Mouse (Mus musculus) liver, embryonic 15.5 days (tissue): ENCODE data around the gene Pnn. TPM values are rescaled to one million over a fixed set of nuclear protein-coding genes. Genes with fewer than 3 reads are reported as not detected.
"Not testable (repeated sequence)": the region's sequence is repeated elsewhere in the genome, so short reads cannot be mapped to it uniquely, and the experiment has no call there.

ENCODE experiments used
- ATAC-seq: fragments of 200-750 bp; cut with Nextera tagmentation; 2 replicates; pipeline ENCODE4 v1.8.0; 2017; ENCODE audit warnings: moderate number of reproducible peaks, mild to moderate bottlenecking, moderate library complexity; ENCODE audit not compliant: insufficient read depth
- H3K27ac ChIP-seq: fragments of 300-500 bp; sonication (generic); replicated peaks from 2 replicates; pipeline ENCODE4 v1.5.1; 2015; ENCODE audit warnings: mild to moderate bottlenecking, inconsistent platforms
- H3K27me3 ChIP-seq: fragments of 300-500 bp; sonication (generic); 2 replicates; pipeline ENCODE4 v1.6.1; 2015; ENCODE audit warnings: mild to moderate bottlenecking, inconsistent platforms
- H3K36me3 ChIP-seq: fragments of 300-500 bp; sonication (generic); replicated peaks from 2 replicates; pipeline ENCODE4 v1.6.1; 2015; ENCODE audit warnings: moderate library complexity, mild to moderate bottlenecking, inconsistent platforms
- H3K4me1 ChIP-seq: fragments of 300-500 bp; sonication (generic); replicated peaks from 2 replicates; pipeline ENCODE4 v1.6.1; 2015; ENCODE audit warnings: inconsistent platforms
- H3K4me2 ChIP-seq: fragments of 300-500 bp; sonication (generic); 2 replicates; pipeline ENCODE4 v1.6.1; 2015; ENCODE audit warnings: moderate library complexity, mild to moderate bottlenecking, inconsistent platforms
- H3K4me3 ChIP-seq: fragments of 300-500 bp; sonication (generic); replicated peaks from 2 replicates; pipeline ENCODE4 v1.5.1; 2015; ENCODE audit warnings: mild to moderate bottlenecking, inconsistent platforms
- H3K9ac ChIP-seq: fragments of 300-500 bp; sonication (generic); 2 replicates; pipeline ENCODE4 v1.6.1; 2015; ENCODE audit warnings: moderate library complexity, mild to moderate bottlenecking, inconsistent platforms
- H3K9me3 ChIP-seq: fragments of 300-500 bp; sonication (generic); replicated peaks from 2 replicates; pipeline ENCODE4 v1.6.1; 2016; ENCODE audit warnings: inconsistent platforms
- WGBS: fragments of 180-500 bp; shearing (Covaris S2); methylation state at CpG from one replicate; pipeline ENCODE4 v1.1.7; 2015; ENCODE audit warnings: mixed read lengths; ENCODE audit not compliant: insufficient replicate concordance; 5-methylcytosine and 5-hydroxymethylcytosine counted together
- polyA plus RNA-seq: library from polyadenylated mRNA; unstranded; fragments of >200 nt; fragmentation: Nextera tagmentation; extraction: Ambion mirVana; gene quantifications from 2 replicates; pipeline ENCODE4 v1.2.1, GENCODE M21; 2015

Gene Pnn
- polyA plus RNA-seq, 1 experiment from 2014 or later: 34.7 TPM

DNA sequence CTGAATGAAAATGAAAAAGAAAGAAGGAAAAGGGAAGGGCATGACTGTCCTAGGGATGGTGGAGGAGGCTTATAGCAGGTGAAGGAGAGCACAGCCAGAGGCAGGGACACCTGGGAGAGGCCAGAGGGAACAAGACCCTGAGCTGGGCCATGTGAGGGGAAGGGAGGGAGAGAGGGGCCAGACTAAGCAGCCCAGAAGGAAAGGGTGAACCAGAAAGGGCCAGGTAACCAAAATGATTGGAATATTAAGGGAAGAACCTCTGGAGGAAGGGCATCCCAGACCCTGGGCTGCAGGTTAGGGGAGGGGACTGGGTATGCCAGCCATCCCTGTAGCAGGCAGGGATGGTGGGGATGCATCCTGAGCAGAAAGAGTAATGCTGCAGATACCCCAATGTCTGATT lies 12.7 kb upstream of the Pnn start:
- no peak for ATAC-seq
- Histone ChIP-seq H3K27me3 (no peaks in the 10 kb centered on the region), H3K4me3 (no peak overlapping the region), H3K4me2 (no peak overlapping the region), H3K27ac (no peak overlapping the region), H3K9ac (0 out of 2 replicates have a peak overlapping the region, but pooled peaks have one; percentile 25), H3K36me3 (peaks cover 60% of the 10 kb centered on the region), H3K4me1 (peaks cover 54% of the 10 kb centered on the region), H3K9me3 (no peaks in the 10 kb centered on the region)

DNA sequence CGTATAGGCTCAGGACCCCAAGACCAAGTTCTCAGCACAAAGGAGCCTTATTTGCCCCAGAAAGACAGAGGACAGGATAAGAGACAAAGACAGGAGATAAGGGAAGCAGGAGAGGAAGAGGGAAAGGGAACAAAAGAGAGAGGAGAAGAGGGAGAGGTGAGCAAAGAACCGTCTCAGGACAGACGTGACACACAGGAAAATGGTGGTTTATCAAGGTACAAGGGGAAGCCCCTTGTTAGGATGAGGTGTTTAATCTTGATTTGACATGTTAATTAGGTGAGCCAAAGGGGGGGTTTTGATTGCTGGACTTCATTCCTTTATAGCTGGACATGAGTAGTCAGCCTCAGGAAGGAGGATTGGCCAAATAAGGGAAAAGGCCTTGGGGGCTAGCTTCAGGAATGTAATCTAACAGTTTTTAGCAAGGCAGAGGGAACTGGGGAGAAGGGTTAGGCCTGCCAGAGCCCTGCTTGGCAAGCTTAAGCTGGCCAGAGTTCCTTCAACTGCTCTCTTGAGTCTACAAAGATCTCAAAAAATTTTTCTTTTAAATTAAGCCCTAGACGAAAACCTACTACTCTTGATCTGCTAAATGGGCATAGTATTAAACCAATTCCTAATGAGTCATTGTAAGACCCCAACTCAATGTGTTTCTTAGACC lies 11.4 kb upstream of the Pnn start:
- 63% methylated on average over 4 of the region's 4 CpGs for WGBS
- peaks cover 55% of the 10 kb centered on the region for H3K36me3 ChIP-seq
- H3K4me1 ChIP-seq: peaks cover 62% of the 10 kb centered on the region

DNA sequence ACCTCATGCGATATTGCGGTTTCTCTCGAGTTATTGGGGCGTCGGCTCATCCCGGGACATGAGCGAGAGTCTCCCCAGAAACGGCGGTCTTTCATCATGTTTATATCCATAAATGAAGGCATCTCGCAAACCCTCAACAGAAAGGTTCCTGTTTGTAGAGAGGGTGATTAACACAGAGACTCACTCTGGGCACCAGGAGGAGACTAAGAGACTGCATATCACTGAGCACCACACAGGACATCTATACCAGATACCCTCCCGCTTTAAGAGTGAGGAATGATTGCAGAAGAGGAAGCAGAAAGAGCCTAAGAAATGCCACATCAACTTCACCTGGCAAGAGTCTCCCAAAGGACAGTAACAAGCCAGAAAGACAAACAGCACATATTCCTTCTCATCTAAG lies 10.5 kb upstream of the Pnn start:
- Histone ChIP-seq H3K9ac (no peak overlapping the region), H3K27me3 (no peaks in the 10 kb centered on the region), H3K4me1 (peaks cover 67% of the 10 kb centered on the region), H3K4me2 (no peak overlapping the region), H3K36me3 (peaks cover 50% of the 10 kb centered on the region), H3K27ac (no peak overlapping the region), H3K4me3 (no peak overlapping the region), H3K9me3 (no peaks in the 10 kb centered on the region)
- 89% methylated on average over 11 of the region's 11 CpGs for WGBS
- ATAC-seq: no peak

More for the DNA sequence above, 11.4 kb upstream of the Pnn start:
- no peak overlapping the region for H3K9ac ChIP-seq
- no peaks in the 10 kb centered on the region for H3K9me3 ChIP-seq
- H3K4me2 ChIP-seq: no peak overlapping the region
- no peak overlapping the region for H3K4me3 ChIP-seq
- ATAC-seq: no peak
- H3K27me3 ChIP-seq: no peaks in the 10 kb centered on the region
- H3K27ac ChIP-seq: no peak overlapping the region

DNA sequence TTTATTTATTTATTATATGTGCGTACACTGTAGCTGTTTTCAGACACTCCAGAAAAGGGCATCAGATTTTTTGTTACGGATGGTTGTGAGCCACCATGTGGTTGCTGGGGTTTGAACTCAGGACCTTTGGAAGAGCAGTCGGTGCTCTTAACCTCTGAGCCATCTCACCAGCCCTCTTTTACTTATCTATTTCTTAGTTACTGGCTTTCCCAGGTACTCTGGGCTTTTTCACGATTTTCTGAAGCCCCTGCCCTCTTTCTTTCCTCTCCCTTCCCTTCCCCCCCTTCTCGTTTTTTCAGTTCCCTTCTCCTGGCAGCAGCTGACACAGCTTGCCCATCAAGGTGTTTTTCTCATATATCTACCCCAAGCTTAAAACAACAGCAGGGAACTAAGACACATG lies 8.4 kb upstream of the Pnn start:
- not testable (repeated sequence) for ATAC-seq, H3K9ac ChIP-seq, H3K9me3 ChIP-seq, H3K27me3 ChIP-seq, H3K27ac ChIP-seq, H3K4me3 ChIP-seq, H3K4me2 ChIP-seq
- peaks cover 67% of the 10 kb centered on the region for H3K4me1 ChIP-seq
- peaks cover 44% of the 10 kb centered on the region for H3K36me3 ChIP-seq
- WGBS: 66% methylated on average over 5 of the region's 5 CpGs

DNA sequence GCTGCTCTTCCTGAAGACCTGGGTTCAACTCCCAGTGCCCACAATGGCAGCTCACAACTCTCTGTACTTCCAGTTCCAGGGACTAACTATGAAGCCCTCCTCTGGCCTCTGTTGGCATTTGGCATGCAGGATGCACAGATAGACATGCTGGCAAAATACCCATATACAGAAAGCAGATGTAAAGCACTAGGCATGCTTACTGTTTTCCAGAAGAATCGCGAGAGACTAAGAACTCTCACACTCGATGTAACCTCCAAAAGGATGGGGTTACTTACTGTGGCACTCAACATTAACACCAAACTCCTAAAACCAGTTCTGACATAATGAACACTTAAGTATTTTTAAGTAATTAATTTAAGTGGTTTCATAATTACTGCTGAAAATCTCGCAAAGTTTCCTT lies 6.4 kb upstream of the Pnn start:
- H3K4me3 ChIP-seq: peak overlapping the region; percentile 96
- peaks cover 37% of the 10 kb centered on the region for H3K36me3 ChIP-seq
- H3K4me2 ChIP-seq: peak overlapping the region; percentile 80
- peak overlapping the region; percentile 94 for H3K27ac ChIP-seq
- no peaks in the 10 kb centered on the region for H3K27me3 ChIP-seq
- ATAC-seq: no peak
- 45% methylated on average over 4 of the region's 4 CpGs for WGBS
- no peaks in the 10 kb centered on the region for H3K9me3 ChIP-seq
- peaks cover 48% of the 10 kb centered on the region for H3K4me1 ChIP-seq
- peak overlapping the region; percentile 96 for H3K9ac ChIP-seq

DNA sequence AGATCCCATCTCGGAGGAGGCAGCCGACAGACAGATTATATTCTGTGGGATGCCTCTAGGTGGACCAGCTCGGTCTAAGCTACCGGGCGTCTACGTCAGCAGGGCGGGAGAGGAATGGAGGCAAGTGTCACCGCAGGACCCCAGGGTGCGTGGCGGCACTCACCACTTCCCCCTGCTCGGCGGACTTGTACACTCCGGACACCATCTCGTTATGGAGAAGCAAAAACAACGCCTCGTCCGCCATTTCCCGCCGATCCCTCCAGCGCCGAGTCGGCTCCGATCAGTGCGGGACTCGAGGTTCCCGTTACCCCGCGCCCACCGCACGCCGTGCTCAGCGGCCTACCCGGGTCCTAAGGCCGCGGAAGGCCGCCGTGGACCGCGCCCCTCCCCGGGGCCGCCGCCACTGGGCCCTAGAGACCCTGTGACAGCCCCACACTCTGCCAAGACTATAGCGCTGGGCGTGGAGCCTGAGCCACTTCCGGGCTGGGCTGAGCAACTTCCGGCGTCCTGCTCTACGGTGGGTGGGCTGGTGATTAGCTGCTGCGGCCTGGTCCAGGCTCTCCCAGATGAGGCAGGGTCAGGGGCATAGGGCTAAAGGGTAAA lies 5.6 kb upstream of the Pnn start, which contains the start of gene Trappc6b:
Gene Trappc6b (minus strand): TSS at position 480 of the 603 bp plus-strand sequence.
- H3K27me3 ChIP-seq: no peaks in the 10 kb centered on the region
- peak within 1 kb of the TSS; percentile 80 for H3K4me2 ChIP-seq
- H3K4me1 ChIP-seq: peaks cover 50% of the 10 kb centered on the region
- under 1% methylated on average over 49 of the region's 49 CpGs for WGBS
- no peaks in the 10 kb centered on the region for H3K9me3 ChIP-seq
- H3K9ac ChIP-seq: peak within 1 kb of the TSS; percentile 96
- H3K36me3 ChIP-seq: peaks cover 31% of the 10 kb centered on the region
- ATAC-seq: peak; percentile 92
- peak within 1 kb of the TSS; percentile 96 for H3K4me3 ChIP-seq
- H3K27ac ChIP-seq: peak within 1 kb of the TSS; percentile 94

DNA sequence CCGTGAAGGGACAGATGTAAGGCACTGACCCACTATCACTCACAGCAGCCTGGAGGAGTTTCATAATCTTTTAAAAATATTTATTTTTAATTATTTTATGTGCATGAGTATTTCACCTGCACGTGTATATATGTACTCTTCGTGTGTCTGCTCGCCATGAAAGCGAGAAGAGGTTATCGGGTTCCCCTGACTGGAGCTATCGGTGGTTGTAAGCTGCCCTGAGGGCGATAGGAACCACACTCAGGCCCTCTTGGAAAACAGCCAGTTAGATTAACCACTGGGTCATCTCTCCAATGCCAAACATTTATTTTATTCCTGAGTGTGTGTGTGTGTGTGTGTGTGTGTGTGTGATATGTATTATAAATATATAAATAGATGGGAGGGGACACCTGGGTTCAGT lies 1.8 kb upstream of the Pnn start:
- Histone ChIP-seq H3K27me3 (no peaks in the 10 kb centered on the region), H3K36me3 (peaks cover 18% of the 10 kb centered on the region), H3K4me1 (peaks cover 39% of the 10 kb centered on the region), H3K9ac (no peak overlapping the region), H3K4me2 (no peak overlapping the region), H3K9me3 (no peaks in the 10 kb centered on the region), H3K4me3 (no peak overlapping the region), H3K27ac (no peak overlapping the region)
- 86% methylated on average over 8 of the region's 8 CpGs for whole genome bisulfite sequencing
- ATAC-seq: no peak

DNA sequence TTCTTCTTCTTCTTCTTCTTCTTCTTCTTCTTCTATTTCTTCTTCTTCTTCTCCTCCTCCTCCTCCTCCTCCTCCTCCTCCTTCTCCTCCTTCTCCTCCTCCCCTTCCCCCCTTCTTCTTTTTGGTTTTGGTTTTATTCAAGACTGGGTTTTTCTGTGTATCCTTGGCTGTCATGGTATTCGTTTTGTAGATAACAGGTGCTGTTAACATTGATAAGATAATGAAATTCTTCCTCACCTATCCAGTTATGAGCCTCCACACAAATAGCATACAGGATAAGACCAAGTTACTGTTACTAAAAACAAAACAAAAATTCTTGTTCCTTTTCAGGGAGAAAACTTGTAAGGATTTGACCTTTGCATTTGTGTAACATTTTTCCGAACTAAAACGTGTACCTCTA lies 908 bp upstream of the Pnn start:
- Histone ChIP-seq H3K27ac (peak overlapping the region; percentile 78; the same call in 1 of the 2 replicates), H3K9ac (peak overlapping the region; percentile 97), H3K4me2 (peak overlapping the region; percentile 78), H3K36me3 (peaks cover 28% of the 10 kb centered on the region), H3K4me3 (peak overlapping the region; percentile 100), H3K9me3 (no peaks in the 10 kb centered on the region), H3K27me3 (no peaks in the 10 kb centered on the region), H3K4me1 (peaks cover 30% of the 10 kb centered on the region)
- 43% methylated on average over 3 of the region's 3 CpGs for WGBS
- ATAC-seq: no peak

DNA sequence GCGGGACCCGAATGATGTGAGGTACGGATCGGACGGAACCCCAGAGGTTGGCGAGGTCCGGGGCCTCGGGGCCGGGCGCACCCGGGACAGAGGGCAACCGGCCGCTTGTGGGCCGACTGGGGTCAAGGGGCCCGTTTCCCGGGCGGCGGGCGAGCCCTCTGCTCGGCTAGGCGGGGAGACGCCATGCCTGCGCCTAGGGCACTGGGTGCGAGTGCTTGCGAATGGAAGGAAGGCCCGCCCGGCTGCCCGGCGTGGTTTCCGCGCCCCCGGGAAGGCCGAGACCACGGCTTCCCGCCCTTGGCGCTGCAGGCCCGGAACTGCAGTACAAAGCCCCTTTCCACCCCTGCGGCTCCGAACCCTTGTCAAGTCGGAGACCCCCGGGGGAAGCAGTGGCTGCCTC lies 411 bp downstream of the Pnn start:
- Histone ChIP-seq H3K36me3 (peaks cover 41% of the 10 kb centered on the region), H3K9ac (peak overlapping the region; percentile 97), H3K4me3 (peak overlapping the region; percentile 100), H3K4me1 (peaks cover 23% of the 10 kb centered on the region), H3K9me3 (no peaks in the 10 kb centered on the region), H3K27me3 (no peaks in the 10 kb centered on the region), H3K4me2 (peak overlapping the region; percentile 78), H3K27ac (peak overlapping the region; percentile 84)
- WGBS: under 1% methylated on average over 41 of the region's 41 CpGs
- ATAC-seq: peak; percentile 40

DNA sequence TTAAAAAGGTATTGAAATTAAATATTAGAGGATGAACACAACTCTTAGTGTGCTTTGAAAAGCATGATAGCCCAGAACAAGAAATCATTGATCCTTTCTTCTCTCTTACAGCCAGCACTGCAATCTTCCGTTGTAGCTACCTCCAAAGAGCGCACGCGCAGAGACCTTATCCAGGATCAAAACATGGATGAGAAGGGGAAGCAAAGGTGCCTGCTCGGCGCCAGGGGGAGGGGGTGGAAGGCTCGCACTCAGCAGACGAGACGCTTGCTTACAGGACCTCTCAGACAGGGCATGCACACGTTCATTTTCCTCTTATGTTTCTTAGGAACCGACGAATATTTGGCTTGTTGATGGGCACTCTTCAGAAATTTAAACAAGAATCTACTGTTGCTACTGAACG lies 2.1 kb downstream of the Pnn start:
- Histone ChIP-seq H3K4me3 (no peak overlapping the region), H3K27me3 (no peaks in the 10 kb centered on the region), H3K4me1 (peaks cover 22% of the 10 kb centered on the region), H3K9me3 (no peaks in the 10 kb centered on the region), H3K27ac (no peak overlapping the region), H3K9ac (no peak overlapping the region), H3K36me3 (peaks cover 47% of the 10 kb centered on the region), H3K4me2 (no peak overlapping the region)
- 85% methylated on average over 13 of the region's 13 CpGs for WGBS
- no peak for ATAC-seq

DNA sequence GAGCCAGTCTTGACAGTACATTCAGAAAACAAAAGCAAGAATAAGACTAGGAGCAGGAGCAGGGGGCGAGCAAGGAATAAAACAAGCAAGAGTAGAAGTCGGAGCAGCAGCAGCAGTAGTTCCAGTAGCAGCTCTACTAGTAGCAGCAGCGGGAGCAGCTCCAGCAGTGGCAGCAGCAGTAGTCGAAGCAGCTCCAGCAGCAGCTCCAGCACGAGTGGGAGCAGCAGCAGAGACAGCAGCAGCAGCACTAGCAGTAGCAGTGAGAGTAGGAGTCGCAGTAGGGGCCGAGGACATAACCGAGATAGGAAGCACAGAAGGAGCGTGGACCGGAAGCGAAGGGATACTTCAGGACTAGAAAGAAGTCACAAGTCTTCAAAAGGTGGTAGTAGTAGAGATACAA lies 5.6 kb downstream of the Pnn start:
- WGBS: 86% methylated on average over 11 of the region's 11 CpGs
- H3K9ac ChIP-seq: no peak overlapping the region
- H3K4me3 ChIP-seq: no peak overlapping the region
- no peak overlapping the region for H3K27ac ChIP-seq
- no peak overlapping the region for H3K4me2 ChIP-seq
- H3K4me1 ChIP-seq: peaks cover 14% of the 10 kb centered on the region
- H3K36me3 ChIP-seq: peaks cover 56% of the 10 kb centered on the region
- H3K27me3 ChIP-seq: no peaks in the 10 kb centered on the region
- no peaks in the 10 kb centered on the region for H3K9me3 ChIP-seq
- ATAC-seq: no peak
